Mouse (Mus musculus) yolk sac, embryonic 10.5 days (tissue): ENCODE measurements around the gene Tlr4.
A peak's percentile ranks its signal among the peaks of the same experiment; 100 is the strongest.

Experiments used
- DNase-seq: peaks from one replicate; pipeline ENCODE4 v3.0.0-alpha.2; 2017; ENCODE audit warnings: low spot score

The Tlr4 gene

GRCm38 (mm10) chr4:66827463-66828162 is at the start of gene Tlr4:
Gene Tlr4 (plus strand): TSS chr4:66827584.
- peak; percentile 6 for DNase-seq

GRCm38 (mm10) chr4:66794283-66794682 is 33.1 kb upstream of the Tlr4 start:
- DNase-seq, result no peak

- DNase-seq, result no peak
Observed at GRCm38 (mm10) chr4:66796683-66797082, 30.7 kb upstream of the Tlr4 start.

- DNase-seq, result no peak
Observed at GRCm38 (mm10) chr4:66804552-66805301, 22.7 kb upstream of the Tlr4 start.

- no peak for DNase-seq
Observed at GRCm38 (mm10) chr4:66805747-66806146, 21.6 kb upstream of the Tlr4 start.

GRCm38 (mm10) chr4:66816364-66817026 is 10.9 kb upstream of the Tlr4 start:
- no peak for DNase-seq

- DNase-seq, result no peak
Observed at GRCm38 (mm10) chr4:66821171-66821570, 6.2 kb upstream of the Tlr4 start.

GRCm38 (mm10) chr4:66821764-66822163 is 5.6 kb upstream of the Tlr4 start:
- DNase-seq, result no peak

GRCm38 (mm10) chr4:66828163-66828668 is 832 bp downstream of the Tlr4 start:
- no peak for DNase-seq

GRCm38 (mm10) chr4:66828686-66829085 is 1.3 kb downstream of the Tlr4 start:
- no peak for DNase-seq

- no peak for DNase-seq
Observed at GRCm38 (mm10) chr4:66838071-66838470, 10.7 kb downstream of the Tlr4 start.

- DNase-seq, result no peak
Observed at GRCm38 (mm10) chr4:66843255-66843654, 15.9 kb downstream of the Tlr4 start.

GRCm38 (mm10) chr4:66852011-66852410 is 24.6 kb downstream of the Tlr4 start:
- DNase-seq, result no peak

GRCm38 (mm10) chr4:66856992-66857391 is 29.6 kb downstream of the Tlr4 start:
- DNase-seq, result no peak

- no peak for DNase-seq
Observed at GRCm38 (mm10) chr4:66869919-66870318, 42.5 kb downstream of the Tlr4 start.

- no peak for DNase-seq
Observed at GRCm38 (mm10) chr4:66872026-66872425, 44.6 kb downstream of the Tlr4 start.

GRCm38 (mm10) chr4:66873342-66873741 is 46.0 kb downstream of the Tlr4 start:
- DNase-seq, result no peak

- DNase-seq, result no peak
Observed at GRCm38 (mm10) chr4:66875751-66876150, 48.4 kb downstream of the Tlr4 start.

GRCm38 (mm10) chr4:66877609-66878008 is 50.2 kb downstream of the Tlr4 start:
- DNase-seq, result no peak

GRCm38 (mm10) chr4:66881496-66881895 is 54.1 kb downstream of the Tlr4 start:
- DNase-seq, result no peak

GRCm38 (mm10) chr4:66883264-66883663 is 55.9 kb downstream of the Tlr4 start:
- DNase-seq, result no peak

- DNase-seq, result no peak
Observed at GRCm38 (mm10) chr4:66894547-66894946, 67.2 kb downstream of the Tlr4 start.

- no peak for DNase-seq
Observed at GRCm38 (mm10) chr4:66894981-66895380, 67.6 kb downstream of the Tlr4 start.
